Mouse (Mus musculus) G1E (cell line): ENCODE data around the gene Calm1.

Experiments
- CTCF ChIP-seq: IDR thresholded peaks from 2 replicates; pipeline ENCODE4 v1.5.1; 2012; ENCODE audit warnings: low read depth, low read length, inconsistent platforms, mixed read lengths
- GATA1 ChIP-seq: IDR thresholded peaks from 2 replicates; pipeline ENCODE4 v1.6.1; 2012; ENCODE audit warnings: borderline replicate concordance, low read length, inconsistent platforms, mixed read lengths
- GATA2 ChIP-seq: IDR thresholded peaks from 2 replicates; pipeline ENCODE4 v1.6.1; 2012; ENCODE audit warnings: low read depth, low read length, inconsistent platforms, borderline replicate concordance
- POLR2AphosphoS5 ChIP-seq: IDR thresholded peaks from 2 replicates; pipeline ENCODE4 v1.6.1; 2012; ENCODE audit warnings: low read depth, low read length, inconsistent platforms; ENCODE audit not compliant: insufficient replicate concordance
- TAL1 ChIP-seq: conservative IDR thresholded peaks from 2 replicates; pipeline ENCODE4 v1.6.1; 2012; ENCODE audit warnings: low read depth, low read length, inconsistent platforms, mixed read lengths

DNA sequence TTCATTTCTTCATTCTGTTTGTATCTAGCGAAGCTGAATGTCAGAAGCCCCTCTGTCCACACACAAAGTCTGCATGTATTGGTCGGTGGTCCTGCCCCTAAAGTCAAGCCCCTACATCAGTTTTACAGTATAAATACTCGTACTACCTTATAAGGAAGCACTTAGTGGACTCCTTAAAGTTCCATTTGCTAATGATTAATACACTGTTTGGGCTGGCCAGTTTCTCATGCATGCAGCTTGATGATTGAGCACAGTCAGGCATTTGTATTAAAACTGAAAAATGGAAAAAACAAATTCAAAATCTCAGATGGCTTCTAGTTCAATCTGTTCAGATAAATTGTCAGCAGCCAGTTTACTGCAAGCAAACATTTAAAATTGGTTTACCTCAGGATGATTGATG lies 7.3 kb downstream of the Calm1 start:
- no peak for TF ChIP-seq CTCF
- no peak for TF ChIP-seq POLR2AphosphoS5
- TF ChIP-seq TAL1 = no peak
- no peak for TF ChIP-seq GATA1
- no peak for TF ChIP-seq GATA2
